Mouse (Mus musculus) cortical plate, adult 2 months (tissue): ENCODE results near the gene Ndufv3.

Experiments used
- CTCF ChIP-seq: fragments of 200-500 bp; IDR thresholded peaks from 2 replicates; pipeline ENCODE4 v1.5.1; 2011; ENCODE audit warnings: mild to moderate bottlenecking, control low read depth, low read length; ENCODE audit not compliant: insufficient read depth; ENCODE audit errors: extremely low read depth
- POLR2A ChIP-seq: fragments of 200-500 bp; IDR thresholded peaks from 2 replicates; pipeline ENCODE4 v1.6.1; 2011; ENCODE audit warnings: mild to moderate bottlenecking, low read length, control low read depth; ENCODE audit not compliant: insufficient read depth; ENCODE audit errors: extremely low read depth

DNA sequence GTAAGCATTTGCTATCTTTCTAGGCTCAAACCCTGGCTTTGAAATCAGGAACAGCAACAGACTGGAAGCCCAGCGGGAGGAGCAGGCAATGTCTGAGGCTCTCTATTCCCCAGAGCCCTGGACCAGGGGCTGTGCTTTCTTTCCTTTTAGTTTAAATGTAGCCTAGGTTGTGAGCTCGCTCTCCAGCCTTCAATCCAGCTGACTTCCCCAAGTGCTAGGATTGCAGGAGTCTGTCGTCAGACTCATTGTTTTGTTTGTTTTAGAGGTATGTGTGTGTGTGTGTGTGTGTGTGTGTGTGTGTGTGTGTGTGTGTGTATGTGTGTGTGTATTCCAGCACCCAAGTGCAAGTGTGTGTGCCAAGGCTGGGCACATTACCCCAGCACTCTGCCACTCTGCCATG lies 20.2 kb downstream of the Ndufv3 start:
- TF ChIP-seq POLR2A (no peak), CTCF (no peak)
